Mouse (Mus musculus) liver, embryonic 11.5 days (tissue): ENCODE measurements around the gene Ip6k1. TPM values are rescaled to one million over a fixed set of nuclear protein-coding genes. Genes with fewer than 3 reads are reported as not detected.
A peak's percentile ranks its signal among the peaks of the same experiment; 100 is the strongest.

Experiments
- ATAC-seq: fragments of 200-750 bp; cut with Nextera tagmentation; replicated peaks from 2 replicates; pipeline ENCODE4 v1.8.0; 2017; ENCODE audit warnings: moderate number of reproducible peaks, mild to moderate bottlenecking, moderate TSS enrichment, moderate library complexity; ENCODE audit not compliant: low FRiP score
- DNase-seq: peaks from one replicate; pipeline ENCODE4 v3.0.0-alpha.2; 2017; ENCODE audit warnings: low spot score
- H3K27ac ChIP-seq: fragments of 300-500 bp; sonication (generic); 2 replicates; pipeline ENCODE4 v1.5.1; 2014; ENCODE audit warnings: mild to moderate bottlenecking, low read depth, low read length, control low read depth
- H3K27me3 ChIP-seq: fragments of 300-500 bp; sonication (generic); replicated peaks from 2 replicates; pipeline ENCODE4 v1.6.1; 2014; ENCODE audit warnings: low read length, mixed read lengths; ENCODE audit not compliant: control insufficient read depth, insufficient read depth
- H3K36me3 ChIP-seq: fragments of 300-500 bp; sonication (generic); 2 replicates; pipeline ENCODE4 v1.6.1; 2014; ENCODE audit warnings: mild to moderate bottlenecking, low read length, moderate library complexity, mixed read lengths; ENCODE audit not compliant: control insufficient read depth, insufficient read depth
- H3K4me1 ChIP-seq: fragments of 300-500 bp; sonication (generic); replicated peaks from 2 replicates; pipeline ENCODE4 v1.6.1; 2014; ENCODE audit warnings: low read length, mixed read lengths; ENCODE audit not compliant: control insufficient read depth, insufficient read depth
- H3K4me2 ChIP-seq: fragments of 300-500 bp; sonication (generic); 2 replicates; pipeline ENCODE4 v1.6.1; 2014; ENCODE audit warnings: mild to moderate bottlenecking, control low read depth, moderate library complexity
- H3K4me3 ChIP-seq: fragments of 300-500 bp; sonication (generic); 2 replicates; pipeline ENCODE4 v1.5.1; 2014; ENCODE audit warnings: low read depth, low read length, control low read depth
- H3K9ac ChIP-seq: fragments of 300-500 bp; sonication (generic); 2 replicates; pipeline ENCODE4 v1.6.1; 2014; ENCODE audit warnings: low read depth, low read length, control low read depth
- H3K9me3 ChIP-seq: fragments of 300-500 bp; sonication (generic); 2 replicates; pipeline ENCODE4 v1.6.1; 2016; ENCODE audit warnings: low read length, inconsistent platforms, mixed read lengths; ENCODE audit not compliant: control insufficient read depth
- WGBS: fragments of 180-500 bp; shearing (Covaris S2); extraction: QIAGEN DNeasy Blood & Tissue Kit; methylation state at CpG from one replicate; pipeline ENCODE4 v1.1.7; 2014; 5-methylcytosine and 5-hydroxymethylcytosine counted together
- polyA plus RNA-seq: library from polyadenylated mRNA; unstranded; fragments of >200 nt; fragmentation: Nextera tagmentation; extraction: Ambion mirVana; gene quantifications from 2 replicates; pipeline ENCODE4 v1.2.1, GENCODE M21; 2014

Gene Ip6k1
- polyA plus RNA-seq, 1 experiment from 2014 or later: 26.6 TPM

DNA sequence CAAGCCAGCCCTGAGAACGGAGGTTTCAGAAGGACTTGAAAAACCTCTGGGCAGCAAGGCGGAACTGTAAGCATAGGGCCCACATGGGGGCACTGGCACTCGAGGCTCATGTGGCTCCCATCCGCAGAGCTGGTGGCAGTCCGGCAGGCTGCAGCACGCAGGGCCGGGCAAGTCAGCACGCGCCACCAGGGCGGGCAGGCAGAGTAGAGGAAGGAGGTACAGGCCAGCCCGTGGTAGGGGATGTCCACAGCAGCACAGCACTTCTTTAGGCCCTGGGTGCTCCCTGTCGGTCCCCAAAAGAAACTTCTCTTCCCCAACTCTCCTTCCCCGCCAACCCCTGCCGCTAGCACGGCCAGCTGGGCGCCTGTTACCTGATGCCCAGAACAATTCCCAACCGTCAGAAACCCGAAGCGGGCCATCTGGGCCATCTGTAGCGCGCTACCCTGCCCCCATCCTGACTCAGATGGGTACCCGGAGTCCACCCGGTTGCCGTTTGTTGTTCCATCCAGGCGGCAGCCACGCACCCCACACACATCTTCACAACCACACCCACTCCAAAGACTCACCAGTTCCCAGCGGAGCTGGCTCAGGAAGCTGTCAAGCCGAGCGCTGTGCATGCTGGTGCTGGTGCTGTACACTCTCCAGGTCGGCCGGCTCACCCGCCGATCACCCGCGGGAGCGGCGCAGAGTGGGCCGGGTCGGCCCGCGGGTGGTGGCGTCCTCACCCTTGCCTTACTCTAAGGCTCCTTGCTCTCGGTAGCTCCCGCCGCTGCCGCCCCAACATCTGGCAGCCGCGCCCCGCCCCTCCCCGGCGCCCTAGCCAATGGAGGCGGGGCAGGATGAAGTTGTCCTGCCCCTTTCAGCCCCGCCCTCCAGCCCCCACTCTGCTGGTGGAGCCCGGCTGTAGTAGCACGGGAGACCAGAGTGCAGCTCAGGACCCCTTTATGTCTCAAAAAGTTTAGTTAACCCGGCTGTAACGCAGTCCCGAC lies 16.9 kb upstream of the Ip6k1 start, which contains the start of gene Inka1:
Gene Inka1, minus strand, starts transcription at position 749 of the 989 bp plus-strand sequence.
- 0 out of 2 replicates have a peak, but pooled peaks cover 5% of the 10 kb centered on the region for H3K36me3 ChIP-seq
- peaks cover 44% of the 10 kb centered on the region for H3K4me1 ChIP-seq
- under 1% methylated on average over 58 of the region's 58 CpGs for WGBS
- peak within 1 kb of the TSS; percentile 90 for H3K9ac ChIP-seq
- H3K4me2 ChIP-seq: peak within 1 kb of the TSS; percentile 89
- no peaks in the 10 kb centered on the region for H3K9me3 ChIP-seq
- H3K4me3 ChIP-seq: peak within 1 kb of the TSS; percentile 83
- H3K27ac ChIP-seq: peak within 1 kb of the TSS; percentile 97
- H3K27me3 ChIP-seq: no peaks in the 10 kb centered on the region; the same call in 1 of the 2 replicates
- ATAC-seq: peak; percentile 71
- peak; percentile 95 for DNase-seq

GRCm38 (mm10) chr9:107986376-107986775 lies 15.9 kb upstream of the Ip6k1 start:
- Histone ChIP-seq H3K9me3 (no peaks in the 10 kb centered on the region), H3K4me3 (peak overlapping the region; percentile 83), H3K27ac (peak overlapping the region; percentile 97; the same call in 1 of the 2 replicates), H3K36me3 (0 out of 2 replicates have a peak, but pooled peaks cover 5% of the 10 kb centered on the region), H3K9ac (peak overlapping the region; percentile 90), H3K27me3 (no peaks in the 10 kb centered on the region; the same call in 1 of the 2 replicates), H3K4me1 (peaks cover 35% of the 10 kb centered on the region), H3K4me2 (peak overlapping the region; percentile 89)
- peak; percentile 79 for DNase-seq
- ATAC-seq: no peak; the same call in 1 of the 2 replicates
- 1% methylated on average over 18 of the region's 18 CpGs for WGBS

GRCm38 (mm10) chr9:107987950-107988349 lies 14.4 kb upstream of the Ip6k1 start:
- DNase-seq (no peak), ATAC-seq (no peak)
- H3K36me3 ChIP-seq: 0 out of 2 replicates have a peak, but pooled peaks cover 5% of the 10 kb centered on the region
- H3K4me3 ChIP-seq: no peak overlapping the region
- H3K27ac ChIP-seq: no peak overlapping the region
- H3K9ac ChIP-seq: no peak overlapping the region
- H3K9me3 ChIP-seq: no peaks in the 10 kb centered on the region
- peaks cover 20% of the 10 kb centered on the region for H3K4me1 ChIP-seq
- no peaks in the 10 kb centered on the region; the same call in 1 of the 2 replicates for H3K27me3 ChIP-seq
- no peak overlapping the region for H3K4me2 ChIP-seq
- WGBS: 71% methylated on average over 3 of the region's 3 CpGs

DNA sequence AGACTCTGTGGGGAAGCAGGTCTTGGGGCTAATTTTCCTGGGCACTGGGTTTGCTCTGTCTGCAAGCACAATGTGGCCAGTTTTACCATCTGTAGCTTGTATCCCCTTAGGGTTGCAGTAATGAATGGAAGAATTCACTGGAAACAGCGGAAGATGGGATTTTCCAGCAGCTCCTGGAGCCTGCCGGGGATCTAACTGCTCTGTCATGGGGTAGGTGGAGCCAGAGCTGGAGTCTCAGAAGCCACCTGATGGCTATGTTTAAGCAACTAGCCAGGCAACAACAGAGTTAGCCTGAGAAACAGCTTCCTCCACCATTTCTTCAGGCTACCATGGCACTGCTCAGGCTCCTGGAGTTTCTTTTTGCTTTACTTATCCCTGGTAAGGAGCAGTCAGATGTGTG lies 10.1 kb upstream of the Ip6k1 start, which contains the start of gene Cdhr4:
Gene Cdhr4, plus strand, starts transcription at position 301 of the 400 bp plus-strand sequence.
- Histone ChIP-seq H3K4me3 (no peak within 1 kb of the TSS), H3K27ac (no peak within 1 kb of the TSS), H3K9ac (no peak within 1 kb of the TSS), H3K4me1 (peaks cover 3% of the 10 kb centered on the region), H3K4me2 (no peak within 1 kb of the TSS), H3K36me3 (no peaks in the 10 kb centered on the region), H3K9me3 (no peaks in the 10 kb centered on the region), H3K27me3 (no peaks in the 10 kb centered on the region; the same call in 1 of the 2 replicates)
- ATAC-seq (no peak), DNase-seq (no peak)
- 60% methylated on average over 2 of the region's 2 CpGs for WGBS

DNA sequence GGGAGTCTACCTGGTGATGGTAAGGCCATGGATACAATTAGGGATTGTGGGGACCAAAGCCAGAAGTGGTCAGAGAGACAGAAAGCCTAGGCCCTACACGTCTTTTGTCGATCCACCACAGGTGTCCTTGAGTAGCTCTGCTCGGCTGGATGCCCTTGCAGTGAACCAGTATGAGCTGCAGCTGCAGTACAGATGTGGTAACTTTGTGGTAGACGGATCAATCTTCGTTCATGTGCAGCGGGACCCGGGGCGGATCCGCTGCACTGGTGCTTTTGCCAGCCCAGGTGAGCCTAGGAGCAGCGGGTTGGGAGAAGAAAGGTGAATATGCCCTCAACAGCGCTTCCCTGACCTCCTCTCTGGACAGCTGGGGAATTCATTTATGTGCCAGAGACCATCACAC lies 9.3 kb upstream of the Ip6k1 start:
- ATAC-seq (no peak), DNase-seq (no peak)
- WGBS: 87% methylated on average over 11 of the region's 11 CpGs
- Histone ChIP-seq H3K9ac (no peak overlapping the region), H3K4me1 (no peaks in the 10 kb centered on the region; the same call in 1 of the 2 replicates), H3K4me3 (no peak overlapping the region), H3K27me3 (no peaks in the 10 kb centered on the region), H3K36me3 (no peaks in the 10 kb centered on the region), H3K27ac (no peak overlapping the region), H3K4me2 (no peak overlapping the region), H3K9me3 (no peaks in the 10 kb centered on the region)

DNA sequence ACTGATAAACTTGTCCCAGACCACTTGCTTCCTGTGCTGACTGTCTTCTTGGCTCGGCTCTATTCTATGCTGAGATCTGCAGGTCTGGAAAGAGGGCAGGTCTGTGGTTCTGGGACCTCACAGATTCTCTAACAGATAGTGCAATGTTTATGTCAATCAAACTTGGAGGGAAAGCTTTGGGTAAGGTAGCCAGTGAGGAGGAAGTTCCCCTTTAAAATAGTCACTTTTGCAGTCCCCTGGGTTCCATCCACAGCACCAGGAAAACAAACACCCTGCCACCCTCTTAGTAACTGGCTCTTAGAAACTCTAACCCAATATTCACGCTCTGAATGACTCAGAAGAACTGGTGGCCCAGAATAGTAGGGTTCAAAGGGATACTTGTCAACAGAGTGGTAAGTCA lies 7.8 kb upstream of the Ip6k1 start:
- H3K4me3 ChIP-seq: no peak overlapping the region
- no peak for ATAC-seq
- 38% methylated on average over 2 of the region's 2 CpGs for WGBS
- H3K36me3 ChIP-seq: no peaks in the 10 kb centered on the region
- H3K9ac ChIP-seq: no peak overlapping the region; the same call in 1 of the 2 replicates
- DNase-seq: no peak
- no peaks in the 10 kb centered on the region for H3K9me3 ChIP-seq
- H3K27me3 ChIP-seq: no peaks in the 10 kb centered on the region
- H3K27ac ChIP-seq: no peak overlapping the region
- H3K4me2 ChIP-seq: no peak overlapping the region
- H3K4me1 ChIP-seq: no peaks in the 10 kb centered on the region; the same call in none of the 2 replicates

- no peak overlapping the region for H3K9ac ChIP-seq
- H3K4me2 ChIP-seq: no peak overlapping the region
- no peak for DNase-seq
- no peak overlapping the region for H3K27ac ChIP-seq
- no peak overlapping the region for H3K4me3 ChIP-seq
- no peak for ATAC-seq
- WGBS: 93% methylated on average over 21 of the region's 21 CpGs
- no peaks in the 10 kb centered on the region for H3K36me3 ChIP-seq
- H3K27me3 ChIP-seq: no peaks in the 10 kb centered on the region
- no peaks in the 10 kb centered on the region for H3K9me3 ChIP-seq
- H3K4me1 ChIP-seq: no peaks in the 10 kb centered on the region; the same call in 1 of the 2 replicates
Measured at GRCm38 (mm10) chr9:107995513-107995912, 6.8 kb upstream of the Ip6k1 start.

DNA sequence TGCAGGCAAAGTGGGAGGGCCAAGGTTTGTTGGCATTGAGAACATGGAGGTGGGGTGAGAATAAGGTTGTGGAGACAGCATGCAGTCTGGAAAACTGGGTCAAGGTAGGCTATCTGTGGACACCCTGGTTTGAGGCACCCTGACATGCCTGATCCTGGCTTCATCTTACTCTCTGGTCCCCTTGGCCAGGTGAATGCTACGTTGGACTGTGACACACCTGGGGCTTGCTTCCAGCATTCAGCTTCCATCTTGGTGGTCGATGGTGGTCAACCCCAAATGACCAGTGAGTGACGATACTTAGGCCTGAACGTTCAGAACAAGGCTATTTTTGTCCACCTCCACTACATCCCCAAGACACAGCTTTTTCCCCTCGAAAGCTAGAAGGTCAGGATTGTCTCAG lies 6.3 kb upstream of the Ip6k1 start, which contains the start of gene Gm20662:
Gene Gm20662, plus strand, starts transcription at position 301 of the 400 bp plus-strand sequence.
- no peak within 1 kb of the TSS for H3K4me2 ChIP-seq
- no peaks in the 10 kb centered on the region for H3K36me3 ChIP-seq
- H3K9me3 ChIP-seq: no peaks in the 10 kb centered on the region
- 87% methylated on average over 5 of the region's 5 CpGs for WGBS
- H3K4me1 ChIP-seq: no peaks in the 10 kb centered on the region; the same call in 1 of the 2 replicates
- ATAC-seq: no peak
- H3K27ac ChIP-seq: no peak within 1 kb of the TSS
- H3K4me3 ChIP-seq: no peak within 1 kb of the TSS
- H3K9ac ChIP-seq: no peak within 1 kb of the TSS
- H3K27me3 ChIP-seq: no peaks in the 10 kb centered on the region
- DNase-seq: no peak
